ENCODE assay signal across 8 mouse cellular contexts in the genomic region with DNA sequence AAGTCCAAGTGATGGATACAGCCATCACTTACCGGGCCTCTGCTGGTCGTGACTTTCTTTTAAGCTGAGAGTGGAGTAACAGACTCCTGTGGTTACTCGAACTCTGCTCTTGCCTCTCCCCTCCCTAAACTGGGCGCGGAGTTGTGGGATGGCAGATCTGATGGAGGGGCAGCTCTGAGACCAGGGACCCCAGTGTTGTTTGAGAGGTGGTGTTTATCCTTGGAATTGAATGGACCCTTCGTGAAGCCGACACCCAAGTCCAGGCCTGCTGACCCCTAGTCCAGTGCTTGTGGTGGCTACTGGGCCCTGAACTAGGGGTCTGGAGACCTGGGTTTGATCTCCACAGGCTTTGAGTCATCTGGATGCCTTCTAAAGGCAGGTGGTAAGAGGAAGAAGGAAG. TPM values are rescaled to one million over a fixed set of nuclear protein-coding genes. Genes with fewer than 3 reads are reported as not detected.
A peak's percentile ranks its signal among the peaks of the same experiment; 100 is the strongest.
DNase-seq lines count a peak whose midpoint lies in the region; ATAC-seq and TF ChIP-seq lines count a peak whose summit lies in the region.

No protein-coding gene starts in this region.

- H3K9ac ChIP-seq in kidney, postnatal 0 days (ENCODE audit: low read depth, low read length): peak overlapping the region; percentile 76
- H3K9ac ChIP-seq in hindbrain, embryonic 14.5 days: peak overlapping the region; percentile 68
- H3K9ac ChIP-seq in midbrain, postnatal 0 days (replicated peaks; ENCODE audit: low read length, poor library complexity, severe bottlenecking): peak overlapping the region; percentile 72

- 37% methylated on average over 7 of the region's 7 CpGs for WGBS in kidney, postnatal 0 days
- 55% methylated on average over 7 of the region's 7 CpGs for WGBS in hindbrain, embryonic 14.5 days
- WGBS in midbrain, postnatal 0 days: 56% methylated on average over 7 of the region's 7 CpGs

- H3K4me1 ChIP-seq in kidney, postnatal 0 days (replicated peaks; ENCODE audit: insufficient read depth, low read length): peaks cover 44% of the 10 kb centered on the region
- H3K4me1 ChIP-seq in cortical plate, adult 2 months (ENCODE audit: control insufficient read depth, insufficient read depth, low read length): peaks cover 25% of the 10 kb centered on the region
- H3K4me1 ChIP-seq in hindbrain, embryonic 14.5 days (replicated peaks; ENCODE audit: control insufficient read depth, insufficient read depth, low read length): peaks cover 43% of the 10 kb centered on the region
- peaks cover 24% of the 10 kb centered on the region for H3K4me1 ChIP-seq in midbrain, postnatal 0 days (ENCODE audit: insufficient read depth, low read length)

- H3K4me3 ChIP-seq in kidney, postnatal 0 days (replicated peaks; ENCODE audit: low read depth, low read length): peak overlapping the region; percentile 58
- peak overlapping the region; percentile 61 for H3K4me3 ChIP-seq in cortical plate, adult 2 months (ENCODE audit: insufficient read depth, low read length)
- peak overlapping the region; percentile 66 for H3K4me3 ChIP-seq in hindbrain, embryonic 14.5 days (replicated peaks; ENCODE audit: low read length)
- peak overlapping the region; percentile 69 for H3K4me3 ChIP-seq in midbrain, postnatal 0 days (ENCODE audit: low read depth, low read length)

- peak overlapping the region; percentile 94 for H3K4me2 ChIP-seq in kidney, postnatal 0 days (ENCODE audit: low read length)
- peak overlapping the region; percentile 88 for H3K4me2 ChIP-seq in hindbrain, embryonic 14.5 days (replicated peaks)
- peak overlapping the region; percentile 71 for H3K4me2 ChIP-seq in midbrain, postnatal 0 days (ENCODE audit: low read depth, low read length, poor library complexity, severe bottlenecking)

- 0 out of 2 replicates have a peak, but pooled peaks cover 5% of the 10 kb centered on the region for H3K36me3 ChIP-seq in kidney, postnatal 0 days (ENCODE audit: insufficient read depth, low read length)
- H3K36me3 ChIP-seq in hindbrain, embryonic 14.5 days (replicated peaks; ENCODE audit: control insufficient read depth, insufficient read depth): peaks cover 12% of the 10 kb centered on the region
- H3K36me3 ChIP-seq in midbrain, postnatal 0 days (ENCODE audit: insufficient read depth, low read length): 0 out of 2 replicates have a peak, but pooled peaks cover 4% of the 10 kb centered on the region

- no peaks in the 10 kb centered on the region for H3K9me3 ChIP-seq in kidney, postnatal 0 days (replicated peaks; ENCODE audit: low read length)
- no peaks in the 10 kb centered on the region for H3K9me3 ChIP-seq in hindbrain, embryonic 14.5 days (ENCODE audit: control insufficient read depth, low read length)
- no peaks in the 10 kb centered on the region for H3K9me3 ChIP-seq in midbrain, postnatal 0 days (ENCODE audit: low read length)

- peak overlapping the region; percentile 86 for H3K27ac ChIP-seq in kidney, postnatal 0 days
- H3K27ac ChIP-seq in cortical plate, adult 2 months (ENCODE audit: insufficient read depth, low read length): no peak overlapping the region
- H3K27ac ChIP-seq in hindbrain, embryonic 14.5 days: no peak overlapping the region
- 0 out of 2 replicates have a peak overlapping the region, but pooled peaks have one; percentile 69 for H3K27ac ChIP-seq in midbrain, postnatal 0 days (ENCODE audit: low read depth, low read length)

- TF ChIP-seq POLR2A in cortical plate, adult 2 months (IDR thresholded peaks at IDR 0.05; ENCODE audit: extremely low read depth, insufficient read depth, low read length): no peak

- no peak for DNase-seq in kidney, postnatal 0 days (ENCODE audit: low spot score)
- DNase-seq in kidney, adult 9 months: no peak
- DNase-seq in hindbrain, embryonic 14.5 days (ENCODE audit: low spot score): no peak
- DNase-seq in midbrain, postnatal 0 days (ENCODE audit: low spot score): no peak
- no peak for DNase-seq in B cell, adult 2 months
- no peak for DNase-seq in adipocyte (ENCODE audit: low spot score)
- no peak for DNase-seq in embryo, embryonic 11 days

- no peak for TF ChIP-seq CTCF in kidney, postnatal 0 days (IDR thresholded peaks at IDR 0.05; ENCODE audit: low read depth)
- no peak for TF ChIP-seq CTCF in cortical plate, adult 2 months (IDR thresholded peaks at IDR 0.05; ENCODE audit: extremely low read depth, insufficient read depth, low read length)
- no peak for TF ChIP-seq CTCF in midbrain, postnatal 0 days (IDR thresholded peaks at IDR 0.05)

- H3K27me3 ChIP-seq in kidney, postnatal 0 days (ENCODE audit: insufficient read depth, low read length): no peaks in the 10 kb centered on the region
- H3K27me3 ChIP-seq in hindbrain, embryonic 14.5 days (ENCODE audit: control insufficient read depth, insufficient read depth, low read length): no peaks in the 10 kb centered on the region
- no peaks in the 10 kb centered on the region for H3K27me3 ChIP-seq in midbrain, postnatal 0 days (ENCODE audit: insufficient read depth, low read length)

- no peak for ATAC-seq in kidney, postnatal 0 days (replicated peaks; ENCODE audit: low FRiP score, low read depth)
- ATAC-seq in hindbrain, embryonic 14.5 days (ENCODE audit: low FRiP score): no peak
- no peak for ATAC-seq in midbrain, postnatal 0 days (ENCODE audit: low FRiP score)

RNA-seq across cellular contexts. Expression of a gene that starts 0.9 kb away (rescaled TPM):
- 7.1 and 7.6 TPM in 2 replicates for polyA plus RNA-seq in kidney, postnatal 0 days (2015; fragmentation: Nextera tagmentation; extraction: Ambion mirVana)
- 8.5 and 9.2 TPM in 2 replicates for polyA plus RNA-seq in cortical plate, adult 2 months (2012; rRNA removed)
- 7.2 and 7.9 TPM in 2 replicates for polyA plus RNA-seq in hindbrain, embryonic 14.5 days (2014; fragmentation: Nextera tagmentation; extraction: Ambion mirVana)
- 8.6 and 13.2 TPM in 2 replicates for total RNA-seq in midbrain, postnatal 0 days (2014; rRNA removed)
- 5.7 and 5.9 TPM in 2 replicates for polyA plus RNA-seq in midbrain, postnatal 0 days (2015; fragmentation: Nextera tagmentation; extraction: Ambion mirVana)

RNA-seq across cellular contexts. Expression of a gene that starts 1.0 kb away (rescaled TPM):
- 6.4 and 6.6 TPM in 2 replicates for polyA plus RNA-seq in kidney, postnatal 0 days (2015; fragmentation: Nextera tagmentation; extraction: Ambion mirVana)
- 17.4 and 18.0 TPM in 2 replicates for polyA plus RNA-seq in cortical plate, adult 2 months (2012; rRNA removed)
- polyA plus RNA-seq in hindbrain, embryonic 14.5 days (2014; fragmentation: Nextera tagmentation; extraction: Ambion mirVana): 18.6 and 19.7 TPM in 2 replicates
- 20.1 and 21.8 TPM in 2 replicates for total RNA-seq in midbrain, postnatal 0 days (2014; rRNA removed)
- 14.6 and 15.6 TPM in 2 replicates for polyA plus RNA-seq in midbrain, postnatal 0 days (2015; fragmentation: Nextera tagmentation; extraction: Ambion mirVana)

RNA-seq across cellular contexts. Expression of a gene that starts 43.9 kb away (rescaled TPM):
- polyA plus RNA-seq in kidney, postnatal 0 days (2015; fragmentation: Nextera tagmentation; extraction: Ambion mirVana): 15.6 and 17.3 TPM in 2 replicates
- 22.1 and 23.2 TPM in 2 replicates for polyA plus RNA-seq in cortical plate, adult 2 months (2012; rRNA removed)
- polyA plus RNA-seq in hindbrain, embryonic 14.5 days (2014; fragmentation: Nextera tagmentation; extraction: Ambion mirVana): 14.9 and 16.0 TPM in 2 replicates
- total RNA-seq in midbrain, postnatal 0 days (2014; rRNA removed): 35.4 and 38.3 TPM in 2 replicates
- polyA plus RNA-seq in midbrain, postnatal 0 days (2015; fragmentation: Nextera tagmentation; extraction: Ambion mirVana): 7.4 and 9.2 TPM in 2 replicates

RNA-seq across cellular contexts. Expression of a gene that starts 56.7 kb away (rescaled TPM):
- 5.3 and 6.6 TPM in 2 replicates for polyA plus RNA-seq in kidney, postnatal 0 days (2015; fragmentation: Nextera tagmentation; extraction: Ambion mirVana)
- 13.6 and 15.5 TPM in 2 replicates for polyA plus RNA-seq in cortical plate, adult 2 months (2012; rRNA removed)
- polyA plus RNA-seq in hindbrain, embryonic 14.5 days (2014; fragmentation: Nextera tagmentation; extraction: Ambion mirVana): 1.8 and 4.0 TPM in 2 replicates
- total RNA-seq in midbrain, postnatal 0 days (2014; rRNA removed): 5.2 and 6.5 TPM in 2 replicates
- polyA plus RNA-seq in midbrain, postnatal 0 days (2015; fragmentation: Nextera tagmentation; extraction: Ambion mirVana): 5.1 and 6.1 TPM in 2 replicates

RNA-seq across cellular contexts. Expression of a gene that starts 57.3 kb away (rescaled TPM):
- polyA plus RNA-seq in kidney, postnatal 0 days (2015; fragmentation: Nextera tagmentation; extraction: Ambion mirVana): 67.3 and 72.7 TPM in 2 replicates
- polyA plus RNA-seq in cortical plate, adult 2 months (2012; rRNA removed): 98.2 and 103 TPM in 2 replicates
- polyA plus RNA-seq in hindbrain, embryonic 14.5 days (2014; fragmentation: Nextera tagmentation; extraction: Ambion mirVana): 101 and 111 TPM in 2 replicates
- 108 and 142 TPM in 2 replicates for total RNA-seq in midbrain, postnatal 0 days (2014; rRNA removed)
- polyA plus RNA-seq in midbrain, postnatal 0 days (2015; fragmentation: Nextera tagmentation; extraction: Ambion mirVana): 97.3 and 99.1 TPM in 2 replicates

Comparison
In these comparisons a context has a peak if more than half of its experiments do, and no peak if none do; other contexts are left out.
1. H3K27ac ChIP-seq: peak in kidney, postnatal 0 days (single experiment) and midbrain, postnatal 0 days (single experiment); none in cortical plate, adult 2 months (single experiment) and hindbrain, embryonic 14.5 days (single experiment).
2. Peak in every context shown above with its lines, with median percentiles within 50 percentile points of each other: H3K4me2 ChIP-seq, H3K4me3 ChIP-seq and H3K9ac ChIP-seq.